Mouse (Mus musculus): ENCODE measurements around the gene Ggt1. TPM values are rescaled to one million over a fixed set of nuclear protein-coding genes. Genes with fewer than 3 reads are reported as not detected.
"Not testable (repeated sequence)": the region's sequence is repeated elsewhere in the genome, so short reads cannot be mapped to it uniquely, and the experiment has no call there.

The Ggt1 gene
- total RNA-seq, 2 experiments from 2014 or later = 0.64 TPM; not detected in 1

DNA sequence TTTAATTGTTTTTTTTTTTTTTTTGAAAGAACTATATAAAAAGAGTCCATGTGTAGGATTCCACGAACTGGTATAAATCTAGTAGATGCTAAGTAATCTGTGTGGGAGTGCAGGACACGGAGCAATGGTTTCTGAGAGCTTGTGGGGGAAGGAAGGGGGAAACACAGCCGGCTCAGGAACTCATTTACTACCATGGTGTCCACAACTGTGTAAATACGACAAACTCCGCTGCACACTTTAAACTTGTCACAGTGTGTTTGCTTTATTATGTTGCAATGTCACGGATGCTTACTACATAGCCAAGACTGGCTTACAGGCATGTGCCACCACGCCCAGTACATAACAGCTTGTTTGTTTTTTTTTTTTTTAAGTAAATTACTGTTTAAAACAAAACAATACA is 11.5 kb upstream of the Ggt1 start:
- no peak for DNase-seq

DNA sequence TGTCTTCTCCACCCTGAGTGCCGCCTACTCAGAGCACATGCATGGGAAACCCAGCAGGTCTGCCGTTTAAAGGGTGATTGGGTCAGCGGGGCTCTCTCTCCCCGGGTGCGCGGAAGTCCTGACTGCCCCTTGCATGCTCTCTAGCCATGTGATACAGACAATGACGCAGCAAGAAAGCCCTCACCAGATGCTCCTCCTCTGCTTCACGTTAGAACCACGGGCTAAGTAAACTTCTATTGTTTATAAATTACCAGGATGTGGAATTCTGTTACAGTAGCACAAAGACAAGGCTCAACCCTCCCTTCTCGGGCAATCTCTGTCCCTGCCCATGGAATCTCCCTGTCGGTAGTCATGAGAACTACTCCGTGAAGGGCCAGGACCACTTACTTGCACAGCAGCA is 10.2 kb upstream of the Ggt1 start:
- no peak for DNase-seq

DNA sequence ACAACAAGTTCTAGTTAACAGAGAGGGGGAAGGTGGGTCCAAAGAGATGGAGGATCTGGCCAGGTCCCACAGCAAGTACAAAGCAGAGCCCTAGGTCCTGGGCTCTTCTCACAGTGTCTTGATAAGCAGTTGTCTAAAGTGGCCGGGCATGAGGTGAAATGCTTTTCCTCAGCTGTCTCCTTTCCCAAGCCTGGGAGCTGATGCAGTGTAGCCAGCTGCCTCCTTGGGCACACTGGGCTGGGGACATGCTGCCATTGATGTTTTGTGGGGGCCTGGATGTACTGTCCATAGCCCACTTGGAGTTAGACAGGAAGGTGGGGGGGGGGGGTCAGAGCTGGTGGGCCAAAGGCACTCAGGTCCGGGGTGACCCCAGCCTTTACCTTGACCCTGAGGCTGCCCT is 9.3 kb upstream of the Ggt1 start:
- DNase-seq = no peak

DNA sequence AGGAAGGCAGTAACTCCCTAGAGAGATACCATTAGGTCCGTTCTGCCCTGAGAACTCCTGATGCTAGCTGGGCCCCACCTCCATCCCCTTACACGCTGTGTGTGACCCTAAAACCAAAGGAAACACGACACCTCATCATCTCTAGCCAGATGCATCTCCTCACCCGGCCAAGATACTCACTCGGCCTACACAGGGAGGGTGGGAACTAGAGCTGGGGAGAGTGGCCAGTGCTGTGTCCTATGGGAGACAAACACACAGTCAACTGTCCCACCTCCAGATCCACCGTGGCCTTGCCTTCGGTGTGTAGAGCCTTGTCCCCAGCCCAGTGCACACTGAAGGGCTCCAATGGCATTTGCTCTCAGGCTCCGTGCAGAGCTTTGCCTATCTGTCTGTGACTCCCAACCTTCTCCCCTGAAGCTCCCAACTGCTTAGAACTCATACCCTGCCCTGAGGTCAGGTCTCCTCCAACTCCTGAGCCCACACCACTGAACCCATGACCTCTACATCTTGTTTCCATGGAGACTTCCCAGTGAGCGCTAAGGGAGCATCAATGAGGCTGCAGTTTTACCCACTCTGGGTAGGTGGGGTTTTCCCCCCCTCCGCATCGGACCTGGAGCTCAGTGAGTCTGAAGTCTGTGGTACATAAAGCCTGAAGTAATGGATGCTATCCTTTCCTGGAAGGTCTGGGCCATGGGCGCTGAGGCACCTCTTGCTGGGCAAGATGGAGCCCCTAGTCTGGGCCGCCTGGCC is 8.5 kb upstream of the Ggt1 start:
- no peak for DNase-seq

DNA sequence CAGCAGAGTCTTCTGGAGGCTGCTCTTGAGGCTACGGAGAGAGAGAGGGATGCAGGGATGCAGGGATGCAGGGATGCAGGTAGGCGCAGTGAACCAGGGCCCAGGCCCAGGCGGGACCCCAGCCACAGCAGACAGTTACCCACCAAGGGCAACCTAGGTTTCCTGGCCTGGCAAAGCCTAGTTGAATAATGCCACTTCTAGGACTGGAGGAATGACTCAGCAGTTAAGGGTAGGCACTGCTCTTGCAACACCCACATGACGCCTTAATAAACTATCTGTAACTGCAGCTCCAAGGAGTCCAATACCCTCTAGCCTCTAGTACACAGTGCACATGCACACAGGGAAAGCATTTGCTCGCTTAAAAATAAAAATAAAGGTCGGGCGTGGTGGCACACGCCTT is 7.3 kb upstream of the Ggt1 start:
- no peak for DNase-seq

DNA sequence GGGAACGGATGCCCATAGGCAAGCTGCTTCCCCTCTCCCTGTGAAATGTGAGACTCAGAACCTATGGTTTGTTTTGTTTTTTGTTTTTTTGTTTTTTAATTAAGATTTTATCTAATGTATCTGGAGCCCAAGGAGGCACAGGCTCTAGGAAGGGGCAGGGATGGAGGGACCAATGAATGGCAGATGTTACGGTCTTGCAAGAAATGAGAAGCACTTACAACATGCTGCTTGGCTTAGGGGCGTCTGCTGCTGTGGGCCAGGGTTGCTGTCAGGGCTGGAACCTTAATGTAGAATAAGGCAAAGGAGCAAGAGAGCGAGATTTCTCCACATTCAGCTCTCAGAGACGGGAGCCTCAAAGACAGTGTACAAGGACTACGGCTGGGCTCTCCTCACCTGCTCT is 5.8 kb upstream of the Ggt1 start:
- no peak for DNase-seq

DNA sequence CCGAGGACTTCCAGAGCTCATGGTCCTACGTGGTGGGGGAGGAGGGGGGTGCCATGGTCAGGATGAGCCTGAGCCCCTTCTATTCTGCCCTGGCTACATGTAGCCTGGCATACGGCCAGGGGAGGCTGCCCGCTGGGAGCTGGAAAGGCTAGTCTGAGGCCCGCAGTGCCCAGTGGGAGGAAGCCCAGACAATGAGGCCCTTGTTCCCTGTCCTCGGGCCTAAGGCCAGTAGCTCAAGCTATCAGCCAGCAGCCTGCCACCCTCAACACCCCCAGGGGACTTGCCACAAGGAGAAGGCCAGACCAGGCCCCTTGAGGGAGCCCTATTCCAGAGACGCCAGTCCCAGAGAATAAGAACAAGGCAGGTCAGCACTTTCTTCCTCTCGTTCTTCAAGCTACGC is 5.4 kb upstream of the Ggt1 start:
- no peak for DNase-seq

DNA sequence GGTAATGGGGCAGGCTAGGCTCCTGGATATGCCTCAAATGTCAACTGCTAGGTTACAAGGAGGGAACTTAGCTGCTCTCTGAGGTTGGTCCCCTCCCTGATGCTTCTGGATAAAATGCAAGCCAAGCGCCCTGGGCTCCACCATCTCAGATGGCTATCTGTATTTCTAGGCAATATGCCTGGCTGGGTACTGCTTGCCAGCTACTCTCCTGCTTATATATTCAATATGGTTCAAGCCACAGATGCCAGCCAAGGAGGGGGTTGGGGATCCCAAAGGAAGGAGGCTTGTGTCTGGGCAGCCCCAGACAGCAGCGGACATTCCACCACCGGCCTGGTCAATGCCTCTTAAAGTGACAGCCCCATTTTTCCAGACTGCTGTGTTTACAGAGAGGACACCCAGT is 2.9 kb upstream of the Ggt1 start:
- DNase-seq = no peak

DNA sequence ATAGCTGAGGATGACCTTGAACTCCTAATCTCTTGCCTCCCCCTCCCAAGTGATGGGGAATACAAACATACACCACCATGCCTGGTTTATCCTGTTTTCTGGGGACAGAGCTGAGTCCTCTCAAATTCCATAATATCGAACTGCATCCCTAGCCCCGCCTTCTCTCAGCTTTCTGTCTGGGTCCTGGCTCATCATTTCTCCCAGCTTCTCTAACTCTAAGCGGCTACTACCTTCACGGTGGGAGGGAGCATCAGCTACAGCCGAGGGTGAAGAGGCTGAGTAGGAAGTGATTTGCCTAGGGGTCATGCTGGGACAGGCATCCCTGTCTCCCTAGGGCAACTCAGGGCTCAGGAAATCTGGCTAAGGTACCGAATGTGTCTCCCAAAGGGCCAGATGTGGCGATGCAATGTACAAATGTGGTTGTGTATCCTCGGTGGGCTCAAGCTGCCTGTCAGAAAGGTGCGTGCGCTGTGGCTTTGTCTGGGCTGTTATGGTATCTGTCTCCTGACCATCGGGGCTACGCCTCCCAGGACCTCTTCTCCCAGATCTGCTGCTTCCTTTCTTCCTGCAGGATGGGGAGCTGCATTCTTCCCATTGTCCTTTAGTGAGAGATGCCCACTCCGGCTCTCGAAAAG is 2.2 kb upstream of the Ggt1 start:
- DNase-seq = no peak

DNA sequence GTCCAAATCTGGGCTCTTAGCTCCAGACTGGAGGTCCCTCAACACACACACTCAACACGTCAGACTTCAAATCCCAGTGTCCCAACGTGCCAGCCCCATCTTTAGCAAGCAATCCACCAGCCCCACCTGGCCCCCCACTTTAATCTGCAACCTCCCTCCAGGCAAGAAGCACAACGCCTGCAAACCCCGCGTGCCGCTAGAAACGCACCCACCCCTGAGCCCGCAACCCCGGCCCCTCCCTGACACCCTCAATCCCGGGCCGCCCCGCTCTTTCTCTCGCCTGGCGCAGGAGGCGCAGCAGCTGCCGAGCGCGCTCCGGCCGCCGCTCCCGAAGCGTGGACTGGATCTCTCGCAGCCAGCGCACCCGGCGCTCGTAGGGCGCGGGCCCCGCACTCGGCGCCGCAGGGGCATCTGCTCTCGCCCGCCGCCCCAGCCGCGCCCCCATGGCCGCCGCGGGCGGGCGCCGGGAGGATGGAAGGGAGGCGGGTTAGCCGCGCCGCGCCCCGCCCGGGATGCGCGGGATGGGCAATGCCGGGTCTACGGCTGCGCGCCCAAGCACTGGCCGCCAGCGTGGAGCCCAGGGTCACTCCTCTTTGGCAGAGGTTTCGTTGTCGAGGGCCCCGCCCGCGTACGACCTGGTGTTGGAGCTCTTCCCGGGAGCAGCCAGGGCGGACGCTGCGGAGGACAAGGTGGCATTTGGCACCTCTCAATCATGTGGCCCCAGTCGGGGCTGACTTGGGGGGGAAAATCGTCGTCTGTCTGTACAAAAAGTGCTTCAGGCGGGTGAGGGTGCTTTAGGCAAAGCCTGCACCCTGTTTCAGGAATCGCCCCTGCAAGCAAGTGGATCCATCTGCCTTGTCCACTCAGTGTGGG is 1.5 kb upstream of the Ggt1 start, which contains the start of gene Lrrc75b:
TSS of gene Lrrc75b (minus strand) at position 655 of the 873 bp plus-strand sequence.
- DNase-seq = peak; percentile 65

DNA sequence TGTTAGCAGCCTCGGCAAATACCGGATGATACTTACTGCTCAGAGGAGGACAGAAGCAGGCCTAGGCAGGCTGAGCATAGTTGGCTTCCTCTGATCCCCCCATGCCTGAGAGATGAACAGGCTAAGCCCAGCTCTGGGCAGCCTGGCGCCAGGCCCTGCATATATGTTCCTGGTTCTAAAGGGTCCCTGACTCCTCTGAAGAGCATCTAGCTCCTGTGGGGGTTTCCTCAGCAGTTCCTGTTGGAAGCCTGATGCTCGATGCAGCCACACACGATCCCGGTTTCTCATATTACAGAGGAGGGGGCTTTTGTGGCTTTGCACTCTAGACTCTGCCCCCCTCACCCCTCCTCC is 880 bp upstream of the Ggt1 start:
- DNase-seq = no peak

DNA sequence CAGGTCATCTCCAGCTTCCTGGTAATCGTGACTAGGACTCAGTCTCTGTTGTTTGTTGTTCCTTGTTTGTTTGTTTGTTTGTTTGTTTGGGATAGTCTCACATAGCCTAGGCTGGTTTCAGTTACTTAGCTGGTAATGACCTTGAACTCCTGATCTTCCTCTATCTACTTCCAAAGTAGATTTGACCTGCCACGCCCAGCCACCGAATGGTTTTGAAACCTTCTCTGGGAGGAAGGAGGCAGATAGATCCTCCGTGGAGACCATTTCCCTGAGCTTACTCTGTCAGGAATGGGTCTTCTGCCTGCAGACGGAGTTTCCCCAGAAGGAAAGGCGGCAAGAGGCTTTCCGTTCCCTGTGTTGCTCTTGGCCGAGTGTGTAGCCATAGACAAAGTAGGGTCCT is 1.2 kb downstream of the Ggt1 start:
- DNase-seq = no peak

DNA sequence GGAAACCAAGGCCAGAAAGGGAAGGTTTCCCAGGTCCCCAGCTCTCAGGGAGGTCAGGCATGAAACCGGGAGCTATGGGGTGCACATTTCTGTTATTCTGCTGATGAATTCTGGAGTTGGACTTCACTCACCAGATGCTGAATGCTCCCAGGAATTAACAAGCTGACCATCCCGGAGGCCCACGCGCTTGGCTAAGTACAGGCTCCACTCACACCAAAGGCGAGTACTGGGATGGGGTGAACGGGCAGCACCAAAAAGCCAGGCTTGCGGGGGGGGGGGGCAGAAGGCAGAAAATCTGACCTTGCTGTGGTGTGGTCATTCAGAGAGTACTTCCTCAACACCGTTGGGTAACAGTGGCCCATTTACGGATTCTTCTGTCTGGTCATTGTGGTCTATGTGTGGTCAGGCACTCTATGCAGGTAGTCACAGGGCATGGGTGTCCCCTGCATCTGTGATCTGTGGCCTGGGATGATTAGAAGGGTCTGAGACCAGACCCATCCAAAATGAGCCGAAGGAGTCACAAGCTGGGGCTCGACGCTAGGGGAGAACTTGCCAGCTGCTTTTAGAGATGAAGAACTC is 3.4 kb downstream of the Ggt1 start:
- DNase-seq = no peak

DNA sequence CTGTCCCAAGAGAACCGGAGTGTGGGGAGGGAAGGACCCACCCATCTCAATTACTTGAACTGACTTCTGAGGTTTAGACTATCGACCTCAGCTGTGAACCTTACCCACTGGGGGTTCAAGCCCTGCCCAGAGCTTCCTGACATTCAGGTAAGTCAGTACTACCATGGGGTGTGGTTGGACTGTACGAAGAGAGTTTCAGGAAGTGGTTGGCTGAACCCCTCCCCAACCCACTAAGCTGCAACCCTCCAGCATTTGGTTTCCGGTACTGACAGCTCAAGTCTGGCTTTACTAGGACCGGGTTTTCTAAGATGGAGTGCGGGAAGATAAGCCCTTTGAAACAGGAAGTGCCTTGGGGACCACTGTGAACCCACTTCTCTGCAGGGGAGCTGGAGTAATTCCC is 4.0 kb downstream of the Ggt1 start:
- DNase-seq = no peak

DNA sequence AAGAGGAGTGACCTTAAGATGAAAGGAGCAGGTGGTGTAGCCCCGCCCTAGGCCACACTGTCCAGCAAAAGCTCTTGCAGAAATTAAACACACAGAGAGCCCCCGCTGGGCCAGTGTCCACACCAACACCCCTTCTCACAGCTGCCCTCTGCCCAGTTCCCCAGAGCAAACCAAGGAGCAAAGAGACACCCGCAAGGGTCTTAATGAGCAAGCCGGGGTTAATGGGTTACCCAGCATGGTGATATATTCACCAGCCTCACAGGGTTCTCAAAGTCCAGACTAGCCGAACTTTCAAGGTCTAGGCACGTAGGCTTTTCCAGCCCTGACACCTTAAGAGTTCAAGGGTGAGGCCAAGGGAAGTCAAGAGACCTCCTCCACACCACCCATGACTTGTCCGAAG is 4.5 kb downstream of the Ggt1 start:
- DNase-seq = no peak

DNA sequence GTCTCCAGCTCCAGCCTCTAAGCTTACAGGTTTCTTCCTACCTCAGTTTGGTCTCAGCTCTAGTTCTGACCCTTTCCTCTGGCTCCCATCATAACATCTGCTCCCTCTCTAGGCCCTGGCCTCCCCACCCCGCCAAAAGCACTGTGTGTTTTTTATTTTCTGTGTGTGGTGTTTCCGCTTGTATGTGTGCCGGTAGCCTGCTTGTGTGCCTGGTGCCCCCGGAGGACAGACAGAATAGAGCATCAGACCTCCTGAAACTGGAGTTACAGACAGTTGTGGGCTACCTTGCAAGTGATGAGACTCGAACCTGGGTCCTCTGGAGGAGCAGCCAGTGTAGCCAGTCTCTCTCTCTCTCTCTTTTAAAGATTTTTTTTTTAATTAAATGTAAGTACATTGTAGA is 4.9 kb downstream of the Ggt1 start:
- no peak for DNase-seq

DNA sequence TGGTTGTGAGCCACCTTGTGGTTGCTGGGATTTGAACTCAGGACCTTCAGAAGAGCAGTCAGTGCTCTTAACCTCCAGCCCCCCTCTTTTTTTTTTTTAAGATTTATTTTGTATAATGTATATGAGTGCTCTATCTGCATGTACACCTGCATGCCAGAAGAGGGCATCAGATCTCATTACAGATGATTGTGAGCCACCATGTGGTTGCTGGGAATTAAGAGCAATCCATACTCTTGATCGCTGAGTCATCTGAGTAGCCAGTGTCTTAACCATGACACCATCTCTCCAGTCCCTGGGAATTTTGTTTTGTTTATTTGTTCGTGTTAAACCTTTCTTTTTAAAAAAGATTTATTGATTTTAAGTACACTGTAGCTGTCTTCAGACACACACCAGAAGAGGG is 5.4 kb downstream of the Ggt1 start:
- DNase-seq = not testable (repeated sequence)

DNA sequence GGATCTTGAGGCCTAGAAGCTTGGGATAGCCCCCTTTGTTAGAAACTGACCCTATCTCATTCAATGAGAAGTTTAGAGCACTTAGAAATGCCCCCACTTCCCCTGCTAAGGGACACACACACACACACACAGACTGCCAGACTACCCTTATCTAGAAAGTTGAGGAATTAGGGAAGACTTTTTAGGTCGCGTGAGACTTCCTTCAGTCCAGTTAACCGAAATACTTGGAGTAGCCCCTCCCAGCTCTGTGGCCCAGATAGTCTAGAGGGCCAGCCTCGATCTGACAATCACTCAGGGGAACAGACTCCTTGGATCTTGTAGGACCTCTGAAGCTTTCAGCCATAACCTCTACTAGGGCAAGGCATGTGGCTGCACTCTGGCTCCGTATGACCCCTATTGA is 6.6 kb downstream of the Ggt1 start:
- DNase-seq = no peak

DNA sequence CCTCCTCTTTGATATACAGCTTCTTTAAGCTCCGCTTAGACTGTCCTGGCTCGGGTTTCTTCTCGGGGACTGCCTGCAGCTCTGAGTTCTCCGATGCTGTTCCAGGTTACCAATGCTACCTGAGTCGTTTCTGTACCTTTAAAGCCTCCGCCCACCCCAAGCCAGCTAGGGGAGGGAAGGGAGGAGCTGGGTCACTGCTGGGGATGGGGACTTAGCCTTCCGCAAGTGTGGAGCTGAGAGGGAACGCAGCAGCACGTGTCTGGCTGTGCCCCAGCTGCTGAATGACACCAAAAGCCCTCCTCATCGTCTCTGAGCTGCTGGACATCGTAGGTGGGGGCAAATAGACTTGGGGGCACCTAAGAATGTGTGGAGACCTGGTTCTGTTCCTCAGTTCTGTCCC is 7.0 kb downstream of the Ggt1 start:
- no peak for DNase-seq

DNA sequence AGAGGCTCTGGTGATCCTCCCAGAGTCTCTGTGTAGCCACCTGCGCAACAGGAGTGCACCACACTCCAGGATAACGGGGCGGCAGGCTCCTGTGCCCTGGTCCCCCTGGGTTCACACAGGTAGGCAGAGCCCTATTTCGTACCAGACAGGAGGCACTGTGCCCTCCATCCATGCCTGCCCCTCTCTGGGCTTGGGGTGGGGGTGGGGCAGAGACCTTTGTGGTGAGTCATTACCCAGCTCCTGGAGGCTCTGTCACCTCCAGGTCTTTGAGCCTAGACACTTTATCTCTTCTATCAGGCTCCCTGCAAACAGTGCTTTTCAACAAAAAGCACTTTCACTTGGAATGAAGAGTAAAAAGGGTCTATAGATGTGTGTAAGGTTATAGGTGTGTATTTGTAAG is 7.4 kb downstream of the Ggt1 start:
- DNase-seq = no peak

DNA sequence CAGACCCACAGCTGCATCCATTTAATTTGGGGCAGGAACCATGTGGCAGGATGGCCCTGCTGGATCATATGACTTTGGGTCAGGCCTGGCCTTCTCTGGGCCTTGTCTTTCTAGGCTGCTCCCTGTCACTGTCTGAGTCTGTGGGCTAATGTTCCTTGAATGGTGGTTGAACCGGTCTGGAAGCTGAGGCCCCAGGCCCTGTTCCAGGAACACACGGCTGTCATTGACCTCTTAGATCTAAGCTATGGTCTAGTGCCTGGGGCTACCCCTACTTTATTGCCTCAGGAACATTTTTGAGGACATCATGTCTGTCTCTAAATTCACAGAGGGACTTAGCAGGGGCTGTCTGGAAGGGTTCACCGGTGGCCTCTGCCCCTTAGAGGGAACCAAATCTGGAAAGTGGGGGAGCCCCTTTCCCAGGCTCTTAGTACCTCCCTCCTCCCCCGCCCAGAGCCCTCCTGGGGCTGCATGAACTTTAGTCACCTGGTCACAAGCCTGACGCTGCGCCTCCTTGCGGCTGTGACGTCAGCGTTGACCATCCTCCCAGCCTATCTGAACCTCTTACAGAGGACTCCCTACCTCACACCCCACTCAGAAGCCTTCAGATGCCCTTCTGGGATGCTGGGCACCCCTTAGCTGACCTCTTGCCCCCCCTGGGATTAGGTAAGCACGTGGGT is 9.7 kb downstream of the Ggt1 start:
- DNase-seq = no peak

DNA sequence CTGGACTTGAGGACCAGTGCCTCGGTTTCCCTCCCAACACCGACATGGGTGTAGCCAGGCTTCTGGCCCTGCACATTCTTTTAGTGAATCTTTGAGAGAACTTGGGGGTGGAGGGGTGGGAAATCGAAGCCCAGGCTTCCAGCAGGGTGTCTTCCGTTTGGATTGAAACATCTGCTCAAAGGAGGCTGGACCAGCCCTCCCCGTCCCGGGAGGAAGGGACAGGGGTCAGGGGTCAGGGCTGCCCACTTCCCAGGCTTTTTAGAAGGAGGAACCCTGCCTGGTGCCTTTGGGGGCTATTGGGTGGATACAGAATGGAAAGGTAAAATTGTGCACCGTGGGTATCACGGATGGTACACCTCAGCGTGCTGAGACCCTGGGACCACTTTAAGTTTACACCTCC is 10.5 kb downstream of the Ggt1 start:
- no peak for DNase-seq
